Mouse (Mus musculus) MEL (cell line): Measurements from ENCODE around the gene Zfp738. TPM values are rescaled to one million over a fixed set of nuclear protein-coding genes. Genes with fewer than 3 reads are reported as not detected.
"Not testable (repeated sequence)": the region's sequence is repeated elsewhere in the genome, so short reads cannot be mapped to it uniquely, and the experiment has no call there.

Experiments
- DNase-seq: peaks from one replicate; pipeline ENCODE4 v3.0.0; 2011; ENCODE audit warnings: low read depth, low spot score
- H3K27ac ChIP-seq: 2 replicates; pipeline ENCODE4 v1.5.1; 2012; ENCODE audit warnings: low read depth, mild to moderate bottlenecking, control low read depth, low read length, moderate library complexity; ENCODE audit not compliant: control insufficient read depth
- H3K27me3 ChIP-seq, 2 experiments: fragments of 150-350 bp in 1 of 2; sonication (generic) in 1 of 2; 2 replicates each; pipeline ENCODE4 v1.6.1; 2012; ENCODE audit warnings: low read length in 2 of 2, mild to moderate bottlenecking in 2 of 2, improper control_type of control experiment in 1 of 2, moderate library complexity in 1 of 2; ENCODE audit not compliant: insufficient read depth in 2 of 2, control insufficient read depth in 1 of 2
- H3K36me3 ChIP-seq, 2 experiments: 2 replicates each; pipeline ENCODE4 v1.6.1; 2012 to 2014; ENCODE audit warnings: low read length in 2 of 2, improper control_type of control experiment in 1 of 2, inconsistent platforms in 1 of 2, mild to moderate bottlenecking in 1 of 2; ENCODE audit not compliant: insufficient read depth in 2 of 2, control insufficient read depth in 1 of 2
- H3K4me1 ChIP-seq, 2 experiments: fragments of 150-350 bp in 1 of 2; sonication (generic) in 1 of 2; 2 replicates each; pipeline ENCODE4 v1.6.1; 2012; ENCODE audit warnings: low read length in 2 of 2, improper control_type of control experiment in 1 of 2, mild to moderate bottlenecking in 1 of 2; ENCODE audit not compliant: insufficient read depth in 2 of 2, control insufficient read depth in 1 of 2
- H3K4me3 ChIP-seq, 2 experiments: fragments of 150-350 bp in 1 of 2; sonication (generic) in 1 of 2; 2 replicates each; pipeline ENCODE4 v1.5.1; 2012; ENCODE audit warnings: low read depth in 2 of 2, low read length in 2 of 2, mild to moderate bottlenecking in 2 of 2, moderate library complexity in 2 of 2, control low read depth in 1 of 2, improper control_type of control experiment in 1 of 2; ENCODE audit not compliant: control insufficient read depth in 1 of 2, insufficient read depth in 1 of 2
- H3K79me2 ChIP-seq: 2 replicates; pipeline ENCODE4 v1.6.1; 2012; ENCODE audit warnings: mild to moderate bottlenecking, low read length, moderate library complexity; ENCODE audit not compliant: control insufficient read depth, poor library complexity, insufficient read depth
- H3K9ac ChIP-seq: 2 replicates; pipeline ENCODE4 v1.6.1; 2012; ENCODE audit warnings: low read depth, mild to moderate bottlenecking, control low read depth, low read length, moderate library complexity; ENCODE audit not compliant: control insufficient read depth, poor library complexity, severe bottlenecking
- H3K9me3 ChIP-seq: fragments of 150-350 bp; sonication (generic); replicated peaks from 2 replicates; pipeline ENCODE4 v1.6.1; 2012; ENCODE audit warnings: mild to moderate bottlenecking, low read length, improper control_type of control experiment, moderate library complexity; ENCODE audit not compliant: insufficient read depth
- CHD1 ChIP-seq: IDR thresholded peaks from 2 replicates; pipeline ENCODE4 v1.6.1; 2012; ENCODE audit warnings: low read depth, mild to moderate bottlenecking, inconsistent platforms, low read length, improper control_type of control experiment
- CHD2 ChIP-seq: IDR thresholded peaks from 2 replicates; pipeline ENCODE4 v1.6.1; 2011; ENCODE audit warnings: low read length, improper control_type of control experiment
- CTCF ChIP-seq, 3 experiments: IDR thresholded peaks in 2 of 3; conservative IDR thresholded peaks in 1 of 3; 2 replicates each; pipeline ENCODE4 v1.5.1; 2011 to 2012; ENCODE audit warnings: low read length in 3 of 3, low read depth in 2 of 3, mild to moderate bottlenecking in 2 of 3, improper control_type of control experiment in 1 of 3, inconsistent platforms in 1 of 3, mixed read lengths in 1 of 3, moderate library complexity in 1 of 3; ENCODE audit not compliant: control insufficient read depth in 1 of 3, insufficient read depth in 1 of 3, poor library complexity in 1 of 3, severe bottlenecking in 1 of 3
- E2F4 ChIP-seq: IDR thresholded peaks from 2 replicates; pipeline ENCODE4 v1.6.1; 2011; ENCODE audit warnings: low read depth, low read length, improper control_type of control experiment, borderline replicate concordance
- ELF1 ChIP-seq: IDR thresholded peaks from 2 replicates; pipeline ENCODE4 v1.6.1; 2014; ENCODE audit warnings: low read depth, mild to moderate bottlenecking, inconsistent platforms, low read length, improper control_type of control experiment, moderate library complexity
- EP300 ChIP-seq, 2 experiments: IDR thresholded peaks; 2 replicates each; pipeline ENCODE4 v1.6.1; 2011; ENCODE audit warnings: improper control_type of control experiment in 2 of 2, low read length in 2 of 2, low read depth in 1 of 2, mild to moderate bottlenecking in 1 of 2
- ETS1 ChIP-seq: IDR thresholded peaks from 2 replicates; pipeline ENCODE4 v1.6.1; 2012; ENCODE audit warnings: low read depth, mild to moderate bottlenecking, inconsistent platforms, low read length, improper control_type of control experiment, moderate library complexity
- GABPA ChIP-seq: IDR thresholded peaks from 2 replicates; pipeline ENCODE4 v1.6.1; 2012; ENCODE audit warnings: low read depth, mild to moderate bottlenecking, inconsistent platforms, low read length, improper control_type of control experiment, moderate library complexity
- HCFC1 ChIP-seq: IDR thresholded peaks from 2 replicates; pipeline ENCODE4 v1.6.1; 2012; ENCODE audit warnings: low read depth, mild to moderate bottlenecking, inconsistent platforms, low read length, improper control_type of control experiment, moderate library complexity
- KAT2A ChIP-seq: conservative IDR thresholded peaks from 2 replicates; pipeline ENCODE4 v1.6.1; 2012; ENCODE audit warnings: low read depth, low read length, improper control_type of control experiment, inconsistent platforms
- MAFK ChIP-seq: IDR thresholded peaks from 2 replicates; pipeline ENCODE4 v1.6.1; 2011; ENCODE audit warnings: low read depth, mild to moderate bottlenecking, low read length, improper control_type of control experiment, borderline replicate concordance
- MAX ChIP-seq: IDR thresholded peaks from 2 replicates; pipeline ENCODE4 v1.6.1; 2011; ENCODE audit warnings: low read length, improper control_type of control experiment
- MAZ ChIP-seq: IDR thresholded peaks from 2 replicates; pipeline ENCODE4 v1.6.1; 2012; ENCODE audit warnings: low read depth, mild to moderate bottlenecking, inconsistent platforms, low read length, improper control_type of control experiment
- MXI1 ChIP-seq: IDR thresholded peaks from 2 replicates; pipeline ENCODE4 v1.6.1; 2011; ENCODE audit warnings: mild to moderate bottlenecking, low read depth, low read length, improper control_type of control experiment
- MYB ChIP-seq: IDR thresholded peaks from 2 replicates; pipeline ENCODE4 v1.6.1; 2011; ENCODE audit warnings: mild to moderate bottlenecking, low read depth, low read length, improper control_type of control experiment
- MYC ChIP-seq: IDR thresholded peaks from 2 replicates; pipeline ENCODE4 v1.6.1; 2011; ENCODE audit warnings: low read depth, mild to moderate bottlenecking, low read length, improper control_type of control experiment, moderate library complexity
- NELFE ChIP-seq: IDR thresholded peaks from 2 replicates; pipeline ENCODE4 v1.6.1; 2011; ENCODE audit warnings: low read depth, low read length, improper control_type of control experiment
- POLR2A ChIP-seq, 2 experiments: IDR thresholded peaks; 2 replicates each; pipeline ENCODE4 v1.6.1; 2011 to 2012; ENCODE audit warnings: low read length in 2 of 2, mild to moderate bottlenecking in 2 of 2, control low read depth in 1 of 2, improper control_type of control experiment in 1 of 2, low read depth in 1 of 2, moderate library complexity in 1 of 2; ENCODE audit not compliant: control insufficient read depth in 1 of 2, insufficient read depth in 1 of 2, poor library complexity in 1 of 2
- RAD21 ChIP-seq: IDR thresholded peaks from 2 replicates; pipeline ENCODE4 v1.6.1; 2011; ENCODE audit warnings: mild to moderate bottlenecking, low read depth, low read length, improper control_type of control experiment
- RCOR1 ChIP-seq: IDR thresholded peaks from 2 replicates; pipeline ENCODE4 v1.6.1; 2012; ENCODE audit warnings: low read depth, mild to moderate bottlenecking, inconsistent platforms, low read length, improper control_type of control experiment
- SIN3A ChIP-seq: IDR thresholded peaks from 2 replicates; pipeline ENCODE4 v1.6.1; 2012; ENCODE audit warnings: low read length, improper control_type of control experiment, inconsistent platforms
- SMC3 ChIP-seq: IDR thresholded peaks from 2 replicates; pipeline ENCODE4 v1.6.1; 2011; ENCODE audit warnings: low read depth, low read length, improper control_type of control experiment
- TAL1 ChIP-seq: IDR thresholded peaks from 2 replicates; pipeline ENCODE4 v1.6.1; 2012; ENCODE audit warnings: mild to moderate bottlenecking, inconsistent platforms, low read length, moderate library complexity, mixed read lengths
- USF1 ChIP-seq: IDR thresholded peaks from 2 replicates; pipeline ENCODE4 v1.6.1; 2014; ENCODE audit warnings: low read depth, mild to moderate bottlenecking, inconsistent platforms, low read length, improper control_type of control experiment, moderate library complexity
- ZC3H11A ChIP-seq: IDR thresholded peaks from 2 replicates; pipeline ENCODE4 v1.6.1; 2012; ENCODE audit warnings: low read depth, mild to moderate bottlenecking, inconsistent platforms, low read length, improper control_type of control experiment
- ZKSCAN1 ChIP-seq: IDR thresholded peaks from 2 replicates; pipeline ENCODE4 v1.6.1; 2012; ENCODE audit warnings: low read depth, mild to moderate bottlenecking, inconsistent platforms, low read length, improper control_type of control experiment, moderate library complexity
- ZNF384 ChIP-seq: IDR thresholded peaks from 2 replicates; pipeline ENCODE4 v1.6.1; 2012; ENCODE audit warnings: low read depth, mild to moderate bottlenecking, inconsistent platforms, low read length, improper control_type of control experiment
- polyA plus RNA-seq, 2 experiments: library from polyadenylated mRNA; stranded (reverse) in 1 of 2; unstranded in 1 of 2; fragments of >175 nt in 1 of 2; fragments of >200 nt in 1 of 2; gene quantifications; 2 replicates each; pipeline versions ENCODE4 v1.2.1 to v1.2.4; 2012; ENCODE audit warnings: low replicate concordance in 2 of 2, low read depth in 1 of 2; ENCODE audit not compliant: insufficient read length in 2 of 2, insufficient read depth in 1 of 2, missing spikeins in 1 of 2
- total RNA-seq: library from RNA; depleted of rRNA; stranded (reverse); fragments of 300-350 nt; gene quantifications from 2 replicates; pipeline ENCODE4 v1.2.3, GENCODE M21; 2012

The Zfp738 gene
- total and polyA plus RNA-seq, 3 experiments = 2.0 to 2.4 TPM; not detected in 1

- DNase-seq = no peak
- no peak overlapping the region for H3K9ac ChIP-seq
- peaks cover 2% of the 10 kb centered on the region; the same call in 1 of the 2 replicates for H3K79me2 ChIP-seq
- no peaks in the 10 kb centered on the region for H3K27me3 ChIP-seq
- H3K27ac ChIP-seq = no peak overlapping the region
- no peaks in the 10 kb centered on the region for H3K36me3 ChIP-seq
- H3K4me1 ChIP-seq = no peaks in the 10 kb centered on the region
- no peak overlapping the region for H3K4me3 ChIP-seq
- no peaks in the 10 kb centered on the region for H3K9me3 ChIP-seq
- no peak for TF ChIP-seq GABPA
- no peak for TF ChIP-seq HCFC1
- no peak for TF ChIP-seq KAT2A
Observed at GRCm38 (mm10) chr13:67728106-67728505, 41.2 kb upstream of the Zfp738 start.

- H3K4me3 ChIP-seq, H3K9me3 ChIP-seq, H3K79me2 ChIP-seq, DNase-seq, H3K4me1 ChIP-seq, H3K9ac ChIP-seq, H3K36me3 ChIP-seq, H3K27ac ChIP-seq, H3K27me3 ChIP-seq: not testable (repeated sequence)
Observed at GRCm38 (mm10) chr13:67725331-67725730, 38.5 kb upstream of the Zfp738 start.

GRCm38 (mm10) chr13:67723848-67724479, 37.1 kb upstream of the Zfp738 start:
- H3K4me1 ChIP-seq = no peaks in the 10 kb centered on the region
- H3K79me2 ChIP-seq = peaks cover 2% of the 10 kb centered on the region
- H3K9me3 ChIP-seq = no peaks in the 10 kb centered on the region
- DNase-seq = peak; percentile 91
- peak overlapping the region; percentile 88 to 92 for H3K4me3 ChIP-seq
- H3K9ac ChIP-seq = peak overlapping the region; percentile 71
- H3K27ac ChIP-seq = peak overlapping the region; percentile 19; the same call in 1 of the 2 replicates
- H3K36me3 ChIP-seq = no peaks in the 10 kb centered on the region
- no peaks in the 10 kb centered on the region for H3K27me3 ChIP-seq
- peak; percentile 14; the same call in 1 of the 2 replicates for TF ChIP-seq SMC3
- peak; percentile 86 for TF ChIP-seq ELF1
- peak; percentile 72; the same call in 1 of the 2 replicates for TF ChIP-seq MAX
- TF ChIP-seq RCOR1 = no peak
- no peak for TF ChIP-seq MAFK
- no peak for TF ChIP-seq TAL1
- no peak for TF ChIP-seq CHD1
- no peak for TF ChIP-seq MAZ
- peak; percentile 62; the same call in 1 of the 2 replicates for TF ChIP-seq MYC
- no peak for TF ChIP-seq ZKSCAN1
- TF ChIP-seq ZNF384 = no peak
- peak; percentile 86 for TF ChIP-seq MXI1
- TF ChIP-seq CHD2 = no peak
- no peak for TF ChIP-seq MYB
- TF ChIP-seq NELFE = peak; percentile 55
- 0 out of 2 replicates have a peak, but pooled peaks have one; percentile 29 for TF ChIP-seq USF1
- no peak for TF ChIP-seq CTCF (IDR thresholded peaks at IDR 0.05 in 2 of 3, conservative IDR thresholded peaks at IDR 0.05 in 1 of 3; ENCODE audit: control insufficient read depth in 1 of 3, insufficient read depth in 1 of 3, low read depth in 2 of 3, low read length in 3 of 3, poor library complexity in 1 of 3, severe bottlenecking in 1 of 3)
- no peak for TF ChIP-seq GABPA
- TF ChIP-seq RAD21 = no peak
- no peak for TF ChIP-seq E2F4
- TF ChIP-seq ETS1 = 0 out of 2 replicates have a peak, but pooled peaks have one; percentile 12
- TF ChIP-seq POLR2A (IDR thresholded peaks at IDR 0.05; ENCODE audit: control insufficient read depth in 1 of 2, insufficient read depth in 1 of 2, low read depth in 1 of 2, low read length in 2 of 2, poor library complexity in 1 of 2) = peak in 1 of 2 experiments; percentile 52; a peak in 1 of 4 replicates
- TF ChIP-seq ZC3H11A = no peak
- no peak for TF ChIP-seq EP300 (IDR thresholded peaks at IDR 0.05; ENCODE audit: low read depth in 1 of 2, low read length in 2 of 2)
- peak; percentile 92 for TF ChIP-seq SIN3A
